Mouse (Mus musculus): ENCODE data around the gene Wdr46.

- TF ChIP-seq CTCF (conservative IDR thresholded peaks at IDR 0.05 in 1 of 2, IDR thresholded peaks at IDR 0.05 in 1 of 2; ENCODE audit: low read depth in 2 of 2, low read length in 2 of 2) (no peak), BHLHE40 (IDR thresholded peaks at IDR 0.05; ENCODE audit: low read depth, low read length) (no peak), SMC3 (IDR thresholded peaks at IDR 0.05; ENCODE audit: low read depth, low read length) (no peak), MYC (IDR thresholded peaks at IDR 0.05; ENCODE audit: low read depth, low read length) (no peak), POLR2A (IDR thresholded peaks at IDR 0.05; ENCODE audit: low read depth, low read length) (no peak), MAZ (IDR thresholded peaks at IDR 0.05; ENCODE audit: low read depth, low read length) (no peak), ZC3H11A (IDR thresholded peaks at IDR 0.05; ENCODE audit: low read depth, low read length) (no peak), USF2 (conservative IDR thresholded peaks at IDR 0.05; ENCODE audit: low read depth, low read length) (no peak)
Measured at GRCm38 (mm10) chr17:33901653-33902052, 38.8 kb upstream of the Wdr46 start.
